Mouse (Mus musculus) midbrain, embryonic 14.5 days (tissue): Measurements from ENCODE around the gene Ranbp1. TPM values are rescaled to one million over a fixed set of nuclear protein-coding genes. Genes with fewer than 3 reads are reported as not detected.
A peak's percentile ranks its signal among the peaks of the same experiment; 100 is the strongest.

Source experiments
- ATAC-seq: fragments of 200-750 bp; cut with Nextera tagmentation; 2 replicates; pipeline ENCODE4 v1.8.0; 2017; ENCODE audit warnings: moderate number of reproducible peaks, moderate library complexity; ENCODE audit not compliant: low FRiP score, low TSS enrichment
- DNase-seq: peaks from one replicate; pipeline ENCODE4 v3.0.0-alpha.2; 2015
- H3K27ac ChIP-seq: fragments of 300-500 bp; sonication (generic); replicated peaks from 2 replicates; pipeline ENCODE4 v1.5.1; 2014; ENCODE audit warnings: mild to moderate bottlenecking, low read depth, low read length, moderate library complexity
- H3K27me3 ChIP-seq: fragments of 300-500 bp; sonication (generic); 2 replicates; pipeline ENCODE4 v1.6.1; 2014; ENCODE audit warnings: low read length, control low read depth, mixed read lengths; ENCODE audit not compliant: control insufficient read depth, insufficient read depth
- H3K36me3 ChIP-seq: fragments of 300-500 bp; sonication (generic); 2 replicates; pipeline ENCODE4 v1.6.1; 2014; ENCODE audit warnings: low read length, control low read depth; ENCODE audit not compliant: control insufficient read depth, insufficient read depth
- H3K4me1 ChIP-seq: fragments of 300-500 bp; sonication (generic); 2 replicates; pipeline ENCODE4 v1.6.1; 2014; ENCODE audit warnings: mild to moderate bottlenecking, antibody characterized with exemption, low read length, control low read depth; ENCODE audit not compliant: control insufficient read depth, insufficient read depth
- H3K4me2 ChIP-seq: fragments of 300-500 bp; sonication (generic); 2 replicates; pipeline ENCODE4 v1.6.1; 2014; ENCODE audit warnings: mild to moderate bottlenecking, low read length, moderate library complexity
- H3K4me3 ChIP-seq: fragments of 300-500 bp; sonication (generic); replicated peaks from 2 replicates; pipeline ENCODE4 v1.5.1; 2014; ENCODE audit warnings: low read depth, low read length
- H3K9ac ChIP-seq: fragments of 300-500 bp; sonication (generic); replicated peaks from 2 replicates; pipeline ENCODE4 v1.6.1; 2014; ENCODE audit warnings: mild to moderate bottlenecking, low read length, moderate library complexity
- H3K9me3 ChIP-seq: fragments of 300-500 bp; sonication (generic); 2 replicates; pipeline ENCODE4 v1.6.1; 2016; ENCODE audit warnings: low read length, control low read depth, mixed read lengths; ENCODE audit not compliant: control insufficient read depth
- WGBS: fragments of 180-500 bp; shearing (Covaris S2); extraction: QIAGEN DNeasy Blood & Tissue Kit; methylation state at CpG from one replicate; pipeline ENCODE4 v1.1.7; 2014; 5-methylcytosine and 5-hydroxymethylcytosine counted together
- polyA plus RNA-seq: library from polyadenylated mRNA; unstranded; fragments of >200 nt; fragmentation: Nextera tagmentation; extraction: Ambion mirVana; gene quantifications from 2 replicates; pipeline ENCODE4 v1.2.1, GENCODE M21; 2014

The Ranbp1 gene
- polyA plus RNA-seq, 1 experiment from 2014 or later: 451 TPM

DNA sequence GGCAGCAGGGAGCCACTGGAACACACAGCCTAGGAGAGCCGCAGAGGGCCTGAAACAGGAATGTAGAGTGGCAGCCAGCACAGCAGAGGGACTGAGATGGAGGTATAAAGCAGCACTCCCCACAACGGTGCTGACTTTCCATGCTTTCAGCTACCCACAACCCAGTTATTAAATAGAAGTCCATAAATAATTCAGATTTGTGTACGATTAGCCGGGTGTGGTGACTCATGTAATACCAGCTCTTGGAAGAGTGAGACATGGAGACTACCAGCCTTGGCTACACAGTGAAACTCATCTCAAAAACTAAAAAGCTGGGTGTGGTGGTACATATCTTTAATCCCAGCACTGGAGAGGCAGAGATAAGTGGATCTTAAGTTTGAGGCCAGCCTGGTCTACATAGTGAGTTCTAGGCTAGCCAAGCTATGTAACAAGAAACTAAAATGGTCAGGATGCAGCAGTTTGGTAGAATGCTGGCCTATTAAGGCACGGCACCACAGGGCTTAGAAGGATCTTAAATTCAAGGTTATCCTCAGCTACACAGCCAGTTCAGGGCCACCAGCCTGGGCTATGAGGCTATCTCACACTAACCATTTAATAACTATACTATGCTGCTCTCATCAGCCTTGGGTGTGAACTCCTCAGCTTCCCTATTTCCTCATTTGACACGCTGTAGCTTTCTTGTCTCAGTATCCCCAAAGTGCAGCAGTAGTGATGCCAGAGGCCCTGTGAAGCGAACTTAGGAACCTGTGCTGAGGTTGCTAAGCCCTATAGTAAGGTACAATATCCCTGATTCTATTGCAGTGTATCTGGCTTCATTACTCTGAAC lies 11.6 kb downstream of the Ranbp1 start:
- ATAC-seq: no peak
- WGBS: 74% methylated on average over 7 of the region's 7 CpGs
- Histone ChIP-seq H3K9me3 (no peaks in the 10 kb centered on the region), H3K4me3 (no peak overlapping the region), H3K27ac (no peak overlapping the region), H3K4me1 (peaks cover 20% of the 10 kb centered on the region), H3K4me2 (no peak overlapping the region), H3K36me3 (peaks cover 41% of the 10 kb centered on the region), H3K9ac (no peak overlapping the region), H3K27me3 (no peaks in the 10 kb centered on the region)
- DNase-seq: no peak

DNA sequence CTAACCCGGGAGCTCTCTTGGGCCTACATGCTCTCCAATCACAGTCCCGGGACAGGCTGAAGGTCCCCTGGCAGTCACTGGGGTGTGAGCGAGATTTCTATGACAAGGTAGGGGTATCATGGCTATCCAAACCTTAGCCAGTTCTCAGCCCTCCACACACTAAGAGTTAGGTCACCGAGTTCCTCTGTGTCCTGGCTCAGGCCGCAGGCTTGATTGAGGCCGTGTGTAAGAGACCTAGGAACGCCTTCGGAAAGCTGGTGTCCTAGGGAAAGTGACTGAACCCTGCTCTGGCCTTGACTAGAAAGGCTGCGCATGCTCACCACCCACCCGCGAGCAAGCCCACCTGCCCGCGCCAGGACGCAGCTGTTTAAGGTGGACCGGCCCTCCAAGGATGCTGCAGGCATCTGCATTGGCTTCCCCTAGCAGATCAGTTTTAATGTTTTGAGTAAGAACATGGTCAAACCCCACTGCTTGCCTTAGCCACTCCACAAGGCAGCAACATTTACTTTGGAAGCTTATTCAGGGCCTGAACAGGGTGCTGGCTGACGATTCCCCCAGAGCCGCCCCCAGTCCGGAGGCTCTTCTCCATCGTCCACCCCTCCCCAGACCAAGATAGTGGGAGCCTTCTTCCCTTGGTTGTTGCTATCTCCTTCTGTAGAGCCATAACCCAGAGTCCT lies 13.0 kb downstream of the Ranbp1 start:
- Histone ChIP-seq H3K4me2 (peak overlapping the region; percentile 58), H3K4me3 (peak overlapping the region; percentile 84), H3K9ac (peak overlapping the region; percentile 88), H3K36me3 (peaks cover 29% of the 10 kb centered on the region), H3K27ac (peak overlapping the region; percentile 93), H3K9me3 (no peaks in the 10 kb centered on the region), H3K27me3 (no peaks in the 10 kb centered on the region), H3K4me1 (peaks cover 22% of the 10 kb centered on the region)
- 3% methylated on average over 19 of the region's 19 CpGs for WGBS
- ATAC-seq: peak; percentile 81
- DNase-seq: peak; percentile 87

DNA sequence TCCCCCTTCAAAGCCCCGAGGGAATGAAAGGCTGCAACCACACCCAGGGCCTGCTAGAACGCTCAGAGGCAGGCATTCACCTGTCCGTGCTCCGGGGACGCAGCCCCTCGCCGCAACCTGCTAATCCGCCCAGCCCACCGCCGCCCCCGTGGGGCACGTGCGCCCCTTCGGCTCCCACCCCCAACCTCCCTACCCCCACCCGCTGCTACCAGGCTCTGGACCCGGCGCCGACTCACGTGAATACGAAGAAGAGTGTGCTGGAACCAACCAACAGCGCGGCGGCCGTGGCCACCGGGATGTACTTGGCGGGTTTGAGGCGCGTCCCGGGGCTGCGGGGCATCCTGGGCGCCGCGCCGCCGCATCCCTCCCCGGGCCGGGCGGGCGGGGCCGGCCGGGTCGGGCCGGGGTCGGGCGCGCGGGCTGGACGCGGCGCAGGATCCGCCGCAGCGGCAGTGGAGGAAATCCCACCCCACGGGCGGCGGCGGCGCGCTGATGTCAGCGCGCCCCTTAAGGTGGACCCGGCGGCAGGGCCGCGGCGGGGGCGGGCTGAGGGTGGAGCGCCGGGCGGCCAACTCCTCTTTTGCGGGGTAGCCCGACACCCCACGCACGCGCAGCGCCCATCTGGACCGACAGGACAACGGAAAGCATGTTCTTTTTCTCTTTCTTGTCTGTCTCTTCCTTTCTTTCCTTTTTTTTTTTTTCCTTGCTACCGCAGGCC lies 13.7 kb downstream of the Ranbp1 start, which contains the start of gene Zdhhc8:
Gene Zdhhc8, minus strand, starts transcription at position 466 of the 718 bp plus-strand sequence.
- under 1% methylated on average over 77 of the region's 79 CpGs for WGBS
- Histone ChIP-seq H3K4me2 (peak within 1 kb of the TSS; percentile 58), H3K27ac (peak within 1 kb of the TSS; percentile 93), H3K4me1 (peaks cover 23% of the 10 kb centered on the region), H3K36me3 (peaks cover 23% of the 10 kb centered on the region), H3K9me3 (no peaks in the 10 kb centered on the region), H3K4me3 (peak within 1 kb of the TSS; percentile 84), H3K9ac (peak within 1 kb of the TSS; percentile 88), H3K27me3 (no peaks in the 10 kb centered on the region)
- peak; percentile 91 for DNase-seq
- peak; percentile 82 for ATAC-seq

DNA sequence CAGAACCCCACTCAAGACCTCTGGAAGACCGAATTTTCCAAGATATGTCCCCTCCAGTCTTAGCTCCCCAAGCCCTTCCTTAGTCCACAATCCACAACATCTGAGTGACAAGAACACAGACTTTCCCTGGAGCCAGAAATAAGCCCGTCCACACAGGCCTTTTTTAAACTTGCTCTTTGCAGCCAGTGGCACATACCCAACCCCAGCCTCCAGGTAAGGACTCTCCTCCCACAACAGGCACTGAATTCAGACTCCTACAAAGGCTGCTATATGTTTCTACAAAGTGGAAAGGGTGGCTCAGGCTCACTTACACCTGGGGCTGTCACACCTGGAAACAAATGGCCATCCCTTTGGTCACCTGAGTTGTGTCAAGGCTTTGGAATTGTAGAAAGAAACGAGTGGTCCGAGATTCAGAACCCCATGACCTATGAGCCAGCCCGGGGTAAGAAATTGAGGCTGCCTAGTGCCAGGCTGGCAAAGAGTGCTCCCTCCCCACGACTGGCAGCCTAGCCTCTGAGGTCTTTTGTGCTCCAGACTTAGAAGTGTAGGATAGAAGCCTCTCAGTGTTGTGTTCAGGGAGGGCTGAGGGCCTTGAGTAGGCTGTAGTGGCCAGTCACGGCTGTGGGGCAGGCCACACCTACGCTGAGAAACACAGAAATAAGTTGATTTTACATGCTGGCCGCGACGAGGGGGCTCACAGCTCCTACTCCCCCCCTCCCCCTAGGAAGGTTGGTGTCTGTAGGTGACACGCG lies 14.4 kb downstream of the Ranbp1 start:
- peak overlapping the region; percentile 88 for H3K9ac ChIP-seq
- peaks cover 23% of the 10 kb centered on the region for H3K4me1 ChIP-seq
- peak; percentile 12 for ATAC-seq
- no peak for DNase-seq
- WGBS: 21% methylated on average over 13 of the region's 13 CpGs
- H3K27me3 ChIP-seq: no peaks in the 10 kb centered on the region
- H3K36me3 ChIP-seq: peaks cover 17% of the 10 kb centered on the region
- no peaks in the 10 kb centered on the region for H3K9me3 ChIP-seq
- H3K4me2 ChIP-seq: peak overlapping the region; percentile 58
- H3K4me3 ChIP-seq: peak overlapping the region; percentile 84
- H3K27ac ChIP-seq: peak overlapping the region; percentile 93

DNA sequence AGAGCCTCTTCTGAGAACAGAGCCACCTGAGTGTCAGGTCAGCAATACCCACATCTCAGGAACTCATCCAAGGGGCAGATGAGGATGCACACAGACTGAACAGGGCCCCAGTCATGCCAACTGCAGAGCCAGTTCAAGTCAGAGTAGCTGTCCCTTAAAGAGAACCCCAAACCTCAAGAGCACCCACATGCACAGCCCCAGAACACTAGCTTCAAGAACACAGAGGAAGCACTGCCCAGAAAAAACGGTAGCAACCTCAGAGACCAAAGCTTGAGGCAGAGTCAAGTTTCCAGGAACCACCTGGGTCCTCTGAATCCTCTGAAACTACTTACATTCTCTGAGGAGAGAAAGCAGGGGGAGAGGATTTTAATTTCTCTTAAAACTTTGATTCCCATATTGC lies 15.1 kb downstream of the Ranbp1 start:
- H3K9me3 ChIP-seq: no peaks in the 10 kb centered on the region
- DNase-seq (no peak), ATAC-seq (no peak)
- H3K36me3 ChIP-seq: peaks cover 17% of the 10 kb centered on the region
- 0 out of 2 replicates have a peak overlapping the region, but pooled peaks have one; percentile 84 for H3K4me3 ChIP-seq
- H3K4me1 ChIP-seq: peaks cover 23% of the 10 kb centered on the region
- H3K27ac ChIP-seq: no peak overlapping the region
- H3K9ac ChIP-seq: no peak overlapping the region
- 63% methylated on average over 1 of the region's 1 CpGs for WGBS
- H3K27me3 ChIP-seq: no peaks in the 10 kb centered on the region
- peak overlapping the region; percentile 58 for H3K4me2 ChIP-seq

DNA sequence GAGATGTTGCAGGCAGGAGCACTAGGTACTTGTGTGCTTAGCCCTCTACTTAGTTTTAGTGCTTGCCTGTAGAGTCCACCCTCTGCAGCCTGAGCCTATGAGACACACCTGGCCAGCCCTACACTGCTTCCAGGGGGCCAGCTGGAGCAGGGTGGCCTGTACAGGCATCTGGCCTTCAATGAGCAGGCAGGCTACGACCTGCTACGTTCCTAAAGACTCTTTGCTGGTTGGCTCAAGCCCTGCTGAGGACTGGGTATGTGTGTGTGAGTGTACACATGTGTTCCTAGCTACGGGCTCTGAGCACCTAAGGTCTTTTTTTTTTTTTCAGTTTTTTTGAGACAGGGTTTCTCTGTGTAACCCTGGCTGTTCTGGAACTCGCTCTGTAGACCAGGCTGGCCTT lies 17.1 kb downstream of the Ranbp1 start:
- ATAC-seq (no peak), DNase-seq (no peak)
- no peak overlapping the region for H3K4me2 ChIP-seq
- no peak overlapping the region for H3K4me3 ChIP-seq
- peaks cover 23% of the 10 kb centered on the region for H3K4me1 ChIP-seq
- H3K27ac ChIP-seq: no peak overlapping the region
- H3K27me3 ChIP-seq: no peaks in the 10 kb centered on the region
- H3K9me3 ChIP-seq: no peaks in the 10 kb centered on the region
- 94% methylated on average over 4 of the region's 4 CpGs for WGBS
- H3K9ac ChIP-seq: no peak overlapping the region
- peaks cover 29% of the 10 kb centered on the region for H3K36me3 ChIP-seq

DNA sequence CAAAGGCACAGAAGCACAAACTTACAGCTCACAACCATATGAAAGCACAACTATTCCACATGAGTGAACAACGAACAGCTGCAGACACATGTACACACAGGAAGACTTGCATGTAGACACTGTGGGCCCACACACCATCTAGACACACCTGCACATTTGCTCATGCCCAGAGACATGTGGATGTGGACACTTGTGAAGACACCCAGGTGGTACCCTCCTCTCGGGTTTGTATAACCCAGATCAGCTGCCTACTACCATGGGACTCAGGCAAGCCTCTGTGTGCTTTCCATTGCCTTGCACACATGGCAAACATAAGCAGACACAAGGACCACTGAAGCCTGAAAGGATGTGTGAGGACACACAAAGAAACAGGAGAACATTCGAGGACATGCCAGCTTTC lies 17.5 kb downstream of the Ranbp1 start:
- Histone ChIP-seq H3K36me3 (peaks cover 33% of the 10 kb centered on the region), H3K27ac (no peak overlapping the region), H3K27me3 (no peaks in the 10 kb centered on the region), H3K4me3 (no peak overlapping the region), H3K4me2 (no peak overlapping the region), H3K9ac (no peak overlapping the region), H3K4me1 (peaks cover 20% of the 10 kb centered on the region), H3K9me3 (no peaks in the 10 kb centered on the region)
- ATAC-seq: no peak
- no peak for DNase-seq
- 90% methylated on average over 3 of the region's 3 CpGs for WGBS

DNA sequence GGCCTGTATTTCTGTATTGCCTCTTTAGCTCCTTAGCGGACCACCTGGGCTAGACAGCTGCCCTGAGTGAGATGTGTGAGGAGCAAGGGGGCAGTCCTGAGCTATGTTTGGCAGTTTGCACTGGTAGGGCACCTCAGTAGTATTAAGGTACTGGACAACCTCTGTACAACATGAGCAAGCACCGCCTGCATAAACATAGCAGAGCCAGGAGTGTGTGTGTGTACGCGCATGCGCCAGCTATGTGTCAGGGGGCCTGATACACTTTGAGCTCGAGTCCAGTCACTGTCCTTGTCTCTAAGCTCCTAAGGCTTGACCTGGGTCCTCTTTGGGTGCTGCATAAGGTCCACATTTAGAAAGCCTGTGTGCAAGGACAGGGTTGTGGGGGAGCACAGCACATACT lies 17.9 kb downstream of the Ranbp1 start:
- no peak overlapping the region for H3K4me3 ChIP-seq
- DNase-seq (no peak), ATAC-seq (no peak)
- no peak overlapping the region for H3K4me2 ChIP-seq
- H3K36me3 ChIP-seq: peaks cover 38% of the 10 kb centered on the region
- 94% methylated on average over 6 of the region's 6 CpGs for WGBS
- no peaks in the 10 kb centered on the region for H3K9me3 ChIP-seq
- peaks cover 16% of the 10 kb centered on the region for H3K4me1 ChIP-seq
- H3K9ac ChIP-seq: no peak overlapping the region
- no peak overlapping the region for H3K27ac ChIP-seq
- H3K27me3 ChIP-seq: no peaks in the 10 kb centered on the region
